Comparison of ENCODE assay signal across 20 mouse cellular contexts in the genomic region with DNA sequence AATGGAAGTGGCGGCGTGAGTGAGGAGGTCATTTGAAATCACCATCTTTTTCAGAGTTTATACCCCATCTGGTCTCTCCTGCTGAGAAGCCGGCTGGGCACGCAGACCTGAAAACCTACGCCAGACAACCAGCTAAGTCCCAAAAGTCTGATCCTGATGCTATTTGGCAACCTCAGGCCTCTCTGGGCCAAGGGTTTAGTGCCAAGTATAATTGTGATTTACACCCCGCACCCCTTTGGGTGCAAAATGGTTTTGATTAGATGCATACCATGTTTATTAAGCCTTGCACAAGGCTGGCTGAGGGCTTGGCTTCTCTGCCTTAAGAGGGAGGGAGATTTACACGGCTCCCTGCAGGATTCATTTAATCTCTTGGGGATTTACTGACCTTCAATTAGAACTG.
DNase-seq lines count a peak whose midpoint lies in the region; ATAC-seq and TF ChIP-seq lines count a peak whose summit lies in the region.
"Had no signal": no experiment of that assay in that cellular context is flagged by ENCODE, and none has a peak within 500 bp of the region (broad histone marks: within the 10 kb centered on the region; RNA-seq: fewer than 3 reads in every experiment).

No protein-coding gene starts in this region.

- no peak overlapping the region for H3K27ac ChIP-seq in limb, embryonic 14.5 days (replicated peaks; ENCODE audit: low read depth, low read length)
- H3K27ac ChIP-seq in hindbrain, embryonic 16.5 days (ENCODE audit: low read depth, low read length) = no peak overlapping the region
- H3K27ac ChIP-seq: neural tube, embryonic 15.5 days had no signal

- peaks cover 17% of the 10 kb centered on the region for H3K4me1 ChIP-seq in limb, embryonic 14.5 days (ENCODE audit: control insufficient read depth, insufficient read depth, low read length)
- peaks cover 5% of the 10 kb centered on the region for H3K4me1 ChIP-seq in hindbrain, embryonic 16.5 days (ENCODE audit: control insufficient read depth, insufficient read depth, low read depth, low read length)
- H3K4me1 ChIP-seq: heart, embryonic 12.5 days; megakaryocyte, embryonic 14.5 days had no signal

- TF ChIP-seq POLR2A in limb, embryonic 14.5 days (IDR thresholded peaks at IDR 0.05; ENCODE audit: borderline replicate concordance, extremely low read depth, insufficient read depth, insufficient read length) = no peak

- no peak overlapping the region for H3K9ac ChIP-seq in limb, embryonic 14.5 days (ENCODE audit: low read depth, low read length, severe bottlenecking)
- H3K9ac ChIP-seq in hindbrain, embryonic 16.5 days (ENCODE audit: low read depth, low read length) = no peak overlapping the region
- H3K9ac ChIP-seq: heart, embryonic 12.5 days; neural tube, embryonic 15.5 days had no signal

- H3K36me3 ChIP-seq in limb, embryonic 14.5 days (ENCODE audit: control insufficient read depth, insufficient read depth, low read length) = no peaks in the 10 kb centered on the region
- no peaks in the 10 kb centered on the region for H3K36me3 ChIP-seq in hindbrain, embryonic 16.5 days (ENCODE audit: control insufficient read depth, insufficient read depth, low read length)
- H3K36me3 ChIP-seq: heart, embryonic 12.5 days; neural tube, embryonic 15.5 days had no signal

- no peak overlapping the region for H3K4me3 ChIP-seq in limb, embryonic 14.5 days (replicated peaks; ENCODE audit: low read length)
- H3K4me3 ChIP-seq in hindbrain, embryonic 16.5 days (ENCODE audit: low read length) = no peak overlapping the region
- H3K4me3 ChIP-seq: heart, embryonic 12.5 days; megakaryocyte, embryonic 14.5 days; myocyte; neural tube, embryonic 15.5 days had no signal

- intact Hi-C loops in left cerebral cortex, postnatal 4 days (cut with DNase I) = loop anchor here (10.0 kb wide), 1 partner anchor 1121 kb away; no protein-coding TSS in a partner anchor
- intact Hi-C loops in left cerebral cortex, postnatal 10 days (cut with DNase I) = no loop called here

- H3K27me3 ChIP-seq in limb, embryonic 14.5 days (ENCODE audit: control insufficient read depth, insufficient read depth, low read length) = no peaks in the 10 kb centered on the region; the same call in 1 of the 2 replicates
- H3K27me3 ChIP-seq in hindbrain, embryonic 16.5 days (replicated peaks; ENCODE audit: control insufficient read depth, insufficient read depth, low read length) = no peaks in the 10 kb centered on the region
- H3K27me3 ChIP-seq: megakaryocyte, embryonic 14.5 days had no signal

- no peak for ATAC-seq in limb, embryonic 14.5 days (ENCODE audit: low FRiP score, low read depth)
- ATAC-seq in granulocyte monocyte progenitor cell, adult 5-6 weeks (replicated peaks; ENCODE audit: poor library complexity, severe bottlenecking) = no peak
- ATAC-seq in hindbrain, embryonic 16.5 days = no peak
- ATAC-seq: inflammation-experienced regulatory T-cells, adult 6 months had no signal

- peak; percentile 70 to 80 for DNase-seq in cerebellum, postnatal 10 days
- DNase-seq in cerebellum, adult 9-11 months = no peak
- DNase-seq in left cerebral cortex, postnatal 4 days = peak; percentile 69
- no peak for DNase-seq in left cerebral cortex, postnatal 10 days (ENCODE audit: extremely low spot score in 1 of 2, low spot score in 2 of 2)
- peak; percentile 20 for DNase-seq in fibroblast of lung, adult 2 months (ENCODE audit: low read depth)
- peak; percentile 24 for DNase-seq in limb, embryonic 14.5 days (ENCODE audit: low spot score)
- DNase-seq: adrenal gland, adult 2 months; gastrocnemius, postnatal 25 days; kidney, adult 9 months; kidney, postnatal 36 days; lung, postnatal 10 days; right cerebral cortex, adult 18-20 months; thymus, adult 18-20 months had no signal

- H3K9me3 ChIP-seq in limb, embryonic 14.5 days (ENCODE audit: control insufficient read depth, low read length) = no peaks in the 10 kb centered on the region
- no peaks in the 10 kb centered on the region for H3K9me3 ChIP-seq in hindbrain, embryonic 16.5 days (ENCODE audit: control insufficient read depth, low read length)
- H3K9me3 ChIP-seq: heart, embryonic 12.5 days; neural tube, embryonic 15.5 days had no signal

- 17% methylated on average over 7 of the region's 7 CpGs for WGBS in limb, embryonic 14.5 days
- WGBS in hindbrain, embryonic 16.5 days = 43% methylated on average over 7 of the region's 7 CpGs

- no peak overlapping the region for H3K4me2 ChIP-seq in limb, embryonic 14.5 days (replicated peaks; ENCODE audit: low read depth, low read length, severe bottlenecking)
- H3K4me2 ChIP-seq in hindbrain, embryonic 16.5 days (ENCODE audit: low read length) = no peak overlapping the region
- H3K4me2 ChIP-seq: heart, embryonic 12.5 days; neural tube, embryonic 15.5 days had no signal

Comparison
In these comparisons a context has a peak if more than half of its experiments do, and no peak if none do; other contexts are left out.
1. DNase-seq: peak in cerebellum, postnatal 10 days (2 of 2), left cerebral cortex, postnatal 4 days (single experiment), fibroblast of lung, adult 2 months (single experiment) and limb, embryonic 14.5 days (single experiment); none in cerebellum, adult 9-11 months (single experiment) and left cerebral cortex, postnatal 10 days (0 of 2).